Mouse (Mus musculus): Measurements from ENCODE around the gene Nol8.

- TF ChIP-seq GATA1 (IDR thresholded peaks at IDR 0.05; ENCODE audit: borderline replicate concordance, low read length): no peak
- no peak for TF ChIP-seq FLI1 (IDR thresholded peaks at IDR 0.05; ENCODE audit: low read length)
Observed at GRCm38 (mm10) chr13:49706032-49706690, 53.3 kb downstream of the Nol8 start.
